Mouse (Mus musculus): ENCODE data around the gene Dsp.
A peak's percentile ranks its signal among the peaks of the same experiment; 100 is the strongest.

The Dsp gene

DNA sequence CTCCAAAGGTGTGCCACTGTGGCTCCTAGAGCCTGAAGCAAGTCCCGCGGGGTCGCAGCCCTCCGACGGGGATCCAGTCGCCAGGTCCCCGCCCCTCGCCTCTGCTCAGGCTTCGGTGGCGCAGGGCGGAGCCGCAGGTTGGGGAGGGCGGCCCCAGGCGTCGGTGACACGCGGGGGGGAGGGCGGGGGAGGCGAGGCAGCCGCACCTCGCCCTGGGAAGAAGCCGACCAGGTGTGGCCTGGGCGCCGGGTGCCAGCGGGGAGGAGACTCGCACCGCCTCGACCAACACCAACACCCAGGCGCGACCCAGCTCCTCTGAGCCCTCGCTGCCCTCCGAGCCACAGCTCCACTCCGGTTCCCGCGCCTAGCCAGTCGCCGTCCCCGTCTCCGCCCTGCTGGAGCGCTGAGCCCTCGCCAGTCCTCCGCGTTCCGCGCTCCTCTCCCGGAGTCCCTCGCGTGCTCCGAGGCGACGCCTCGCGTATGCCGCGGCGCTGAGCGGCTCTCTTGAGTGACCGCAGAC, at the start of gene Dsp:
Gene Dsp, plus strand, starts transcription at position 226 of the 520 bp plus-strand sequence.
- peak; percentile 63 for DNase-seq

DNA sequence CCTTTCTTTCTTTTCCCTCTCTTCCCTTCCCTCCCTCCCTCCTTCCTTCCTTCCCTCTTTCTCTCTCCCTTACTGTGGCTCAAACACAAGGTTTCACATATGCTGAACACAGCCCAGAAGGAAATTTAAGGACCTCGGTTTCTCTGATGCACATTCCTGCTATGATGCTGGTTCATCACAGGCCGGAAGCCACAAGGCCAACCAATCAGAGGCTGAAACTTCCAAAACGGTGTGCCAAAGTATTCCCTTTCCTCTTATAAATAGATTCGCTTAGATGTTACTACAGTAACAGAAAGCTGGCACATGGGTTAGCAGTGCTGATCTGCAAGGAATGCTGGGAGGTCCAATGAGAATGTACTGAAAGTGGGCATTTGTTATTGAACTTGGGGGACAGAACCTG, 47.7 kb upstream of the Dsp start:
- DNase-seq, result no peak

DNA sequence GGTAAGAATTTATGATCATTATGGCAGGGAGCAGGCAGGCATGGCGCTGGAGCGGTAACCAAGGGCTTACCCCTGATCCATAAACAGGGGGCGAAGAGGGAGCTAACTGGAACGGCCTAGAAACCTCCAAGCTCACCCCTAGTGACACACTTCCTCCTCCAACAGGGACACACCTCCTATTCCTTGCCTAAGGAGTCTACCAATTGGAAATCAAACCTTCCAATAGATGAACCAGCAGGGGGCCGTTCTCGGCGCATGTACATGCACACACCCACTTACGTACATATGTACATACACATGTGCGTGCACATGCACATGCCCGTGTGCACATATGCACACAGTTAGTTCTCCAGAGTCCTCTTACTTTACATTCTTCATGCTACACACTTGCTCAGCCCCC, 46.6 kb upstream of the Dsp start:
- no peak for DNase-seq

DNA sequence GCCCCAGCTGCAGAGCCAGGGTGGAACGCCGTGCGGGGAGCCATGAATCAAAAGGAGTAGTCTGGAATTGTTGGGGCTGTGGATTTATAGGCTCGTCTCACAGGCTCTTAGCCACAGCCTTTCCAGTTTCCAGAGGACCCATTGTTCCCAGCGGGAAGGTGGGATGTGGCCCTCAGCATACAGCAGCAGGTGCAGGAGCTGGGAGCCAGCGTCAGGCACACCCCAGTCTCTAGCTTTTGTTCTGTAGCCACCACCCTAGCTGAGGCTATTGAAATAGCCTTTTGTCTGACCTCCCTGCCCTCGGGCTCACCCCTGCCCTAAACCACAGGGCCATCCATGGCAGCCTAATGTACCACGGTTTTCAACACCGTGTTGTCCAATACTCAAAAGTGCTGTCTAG, 42.0 kb upstream of the Dsp start:
- no peak for DNase-seq

DNA sequence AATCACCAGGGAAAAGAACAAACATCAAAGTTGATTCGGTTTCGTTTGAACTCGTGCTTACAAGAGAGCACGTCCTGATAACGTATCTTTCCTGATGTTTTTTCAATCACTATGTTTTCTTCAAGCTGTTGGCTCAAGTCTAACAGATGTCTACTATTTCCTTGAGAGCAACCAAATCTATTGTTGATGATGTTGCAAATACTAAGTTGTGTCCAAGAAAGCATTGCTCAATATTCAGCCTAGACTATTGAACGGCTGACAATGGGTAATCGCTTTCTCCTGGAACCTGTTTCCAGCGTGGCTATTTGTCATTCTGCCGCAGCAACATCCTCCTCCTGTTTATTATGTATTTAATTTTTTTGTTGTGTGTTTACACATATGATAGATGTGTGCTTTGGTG, 28.8 kb upstream of the Dsp start:
- no peak for DNase-seq

DNA sequence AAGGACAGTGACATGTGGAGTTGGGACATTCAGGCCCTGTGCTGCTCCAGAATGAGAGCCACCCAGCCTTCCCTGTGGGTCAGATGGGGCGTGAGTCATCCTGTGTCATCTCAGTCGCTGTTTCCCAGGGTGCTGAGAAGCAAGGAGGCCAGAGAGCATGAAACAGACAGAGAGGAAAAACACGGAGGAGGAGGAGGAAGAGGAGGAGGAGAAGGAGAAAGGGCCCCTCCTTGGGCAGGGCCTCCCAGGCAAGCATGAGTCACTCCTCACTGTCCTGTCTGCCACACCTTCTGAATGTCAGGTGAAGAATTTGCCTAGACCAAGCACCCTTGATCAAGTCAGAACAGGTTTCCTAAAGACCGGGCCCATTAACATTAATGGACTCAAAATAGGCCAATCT, 27.4 kb upstream of the Dsp start:
- DNase-seq, result no peak

DNA sequence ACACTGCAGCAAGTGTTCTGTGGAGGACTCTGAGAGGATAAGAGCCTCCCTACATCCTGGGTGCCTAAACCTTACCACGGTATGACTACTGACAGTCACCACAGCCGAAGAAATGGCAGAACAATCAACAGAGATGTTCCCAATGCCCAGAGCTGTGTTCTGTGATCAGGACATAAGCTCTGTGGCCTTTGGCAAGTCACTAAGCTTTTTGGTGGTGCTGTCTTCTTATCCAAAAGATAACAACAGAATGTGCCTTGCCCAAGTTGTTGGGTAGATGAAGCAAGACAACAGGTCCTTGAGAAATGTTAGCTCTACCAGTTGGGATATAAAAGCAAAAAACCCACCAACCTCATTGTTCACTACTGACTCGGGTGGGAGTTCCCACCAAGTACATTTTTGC, 23.4 kb upstream of the Dsp start:
- DNase-seq, result no peak

DNA sequence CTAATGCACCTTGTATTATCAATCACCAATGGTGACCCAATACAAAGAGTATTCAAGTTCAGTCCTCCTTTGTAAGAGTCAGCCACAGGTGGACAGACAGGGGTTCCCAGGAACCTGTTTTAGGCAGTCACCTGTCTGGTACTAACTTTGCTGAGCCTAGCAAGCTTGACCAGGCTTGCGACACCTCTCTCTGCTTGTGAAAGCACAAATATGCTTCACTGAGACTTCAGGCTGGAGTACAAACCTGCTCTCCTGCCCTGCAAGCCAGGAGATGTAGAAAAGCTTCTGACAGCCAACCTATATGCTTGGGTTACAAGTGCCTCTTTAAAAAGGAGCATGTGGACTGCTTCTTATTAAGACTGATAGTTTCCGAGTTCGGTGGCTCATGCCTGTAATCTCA, 22.8 kb upstream of the Dsp start:
- no peak for DNase-seq

DNA sequence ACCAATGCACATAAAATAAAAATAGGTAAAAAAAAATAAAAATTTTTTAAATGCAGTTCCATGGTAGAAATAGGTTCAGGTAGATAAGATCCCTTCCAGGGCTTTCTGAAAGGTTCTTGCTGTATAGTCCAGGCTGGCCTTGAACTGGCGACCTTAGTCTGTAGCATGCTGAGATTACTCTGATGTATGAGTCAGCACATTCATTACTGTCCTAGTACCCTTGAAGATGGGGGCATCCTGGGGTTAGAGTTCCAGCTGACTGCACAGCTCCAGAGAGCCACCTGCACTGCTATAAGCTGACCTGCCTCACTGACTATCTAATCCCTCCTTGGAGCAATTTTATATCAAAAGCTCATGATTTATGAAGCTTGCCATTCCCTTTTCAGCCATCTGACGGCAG, 21.6 kb upstream of the Dsp start:
- no peak for DNase-seq

DNA sequence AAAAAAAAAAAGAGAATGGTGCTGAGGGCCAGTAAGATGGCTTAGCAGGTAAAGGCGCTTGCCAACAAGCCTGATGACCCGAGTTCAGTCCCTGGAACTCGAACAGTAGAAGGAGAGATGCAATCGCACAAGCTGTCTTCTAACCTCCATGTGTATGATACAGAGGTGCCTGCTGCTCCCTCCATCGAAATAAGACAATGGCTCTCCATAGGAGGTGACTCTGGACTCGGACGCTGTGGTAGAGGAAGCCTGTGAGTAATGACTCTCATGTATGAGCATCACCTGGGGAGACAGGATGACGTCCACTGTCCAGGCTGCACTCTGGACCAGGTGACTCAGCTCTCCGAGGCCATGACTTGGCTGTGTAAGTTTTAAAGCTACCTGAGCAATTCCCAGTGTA, 21.0 kb upstream of the Dsp start:
- no peak for DNase-seq

DNA sequence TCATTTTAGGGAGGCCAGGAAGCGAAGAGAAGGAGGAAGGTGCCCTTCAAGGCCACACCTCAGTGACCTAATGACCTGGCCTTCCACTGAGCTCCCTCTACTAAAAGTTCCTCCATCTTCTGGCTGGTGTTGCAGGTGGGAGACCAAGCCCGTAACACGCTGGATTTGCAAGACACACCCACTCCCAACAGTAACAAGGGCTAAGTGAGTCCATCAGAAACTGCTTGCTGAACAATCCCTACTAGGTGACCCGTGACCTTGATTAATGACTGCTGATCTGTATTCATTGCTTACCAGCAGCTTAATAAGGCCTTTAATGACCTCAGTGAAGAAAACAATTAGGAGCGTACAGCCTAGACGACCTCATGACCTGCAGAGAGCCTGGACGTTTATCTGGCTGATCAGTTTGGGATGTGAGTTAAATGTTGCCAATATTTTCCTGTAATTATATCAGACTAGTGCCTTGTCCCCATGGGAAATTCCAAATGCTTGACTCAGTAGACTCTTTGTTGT, 18.0 kb upstream of the Dsp start:
- no peak for DNase-seq

DNA sequence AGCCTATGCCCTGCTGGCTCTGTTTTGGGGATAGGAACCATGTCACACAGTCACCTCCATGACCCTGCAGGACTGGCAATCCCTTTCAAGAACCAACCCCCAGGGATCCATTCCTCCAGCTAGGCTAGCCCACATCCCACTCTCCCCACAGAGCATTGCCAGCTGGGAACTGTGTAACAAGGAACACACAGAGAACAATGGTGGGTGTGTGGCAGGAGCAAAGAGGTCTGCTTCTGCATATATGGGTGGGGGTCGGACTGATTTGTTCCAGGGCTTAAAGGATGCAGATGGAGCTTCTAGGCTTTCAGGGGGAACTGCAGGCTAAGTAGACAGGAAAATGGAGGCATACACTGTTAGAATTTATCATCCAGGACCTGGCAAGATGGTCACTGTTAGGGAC, 10.6 kb upstream of the Dsp start:
- no peak for DNase-seq

DNA sequence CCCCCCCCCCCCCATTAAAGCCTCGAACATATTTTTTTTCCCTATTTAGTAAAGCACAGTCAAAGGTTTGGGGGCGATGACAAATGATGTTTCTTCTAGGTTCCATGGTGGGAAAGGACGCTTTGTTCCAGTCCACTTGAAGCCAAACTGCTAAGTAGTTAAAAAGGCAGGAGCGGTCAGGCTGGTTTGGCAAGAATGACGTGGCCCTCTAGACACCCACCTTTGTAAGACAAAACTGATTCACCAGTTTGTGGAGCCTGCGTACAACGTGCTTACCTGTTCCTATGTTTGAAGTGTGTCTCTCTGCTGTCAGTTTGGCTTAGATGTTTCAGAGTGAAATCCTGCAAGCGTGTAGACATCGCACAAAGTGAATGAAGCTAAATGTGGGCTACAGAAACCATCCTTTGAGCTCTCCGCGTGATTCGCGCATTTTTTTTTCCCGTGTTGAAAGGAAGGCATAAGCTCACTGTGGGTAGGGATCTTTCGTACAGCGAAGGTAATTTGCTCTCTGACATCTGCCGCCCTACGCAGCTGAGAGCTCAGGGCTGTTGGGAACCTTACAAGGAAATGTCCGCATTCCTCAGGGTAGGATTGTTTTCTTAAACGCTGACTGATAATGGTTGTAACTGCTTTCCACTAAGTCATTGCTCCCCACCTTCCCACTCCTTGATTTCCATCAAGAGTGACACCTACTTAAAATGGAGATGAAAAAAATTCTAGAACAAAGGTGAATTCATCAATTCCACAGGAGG, 6.0 kb upstream of the Dsp start:
- DNase-seq, result no peak

DNA sequence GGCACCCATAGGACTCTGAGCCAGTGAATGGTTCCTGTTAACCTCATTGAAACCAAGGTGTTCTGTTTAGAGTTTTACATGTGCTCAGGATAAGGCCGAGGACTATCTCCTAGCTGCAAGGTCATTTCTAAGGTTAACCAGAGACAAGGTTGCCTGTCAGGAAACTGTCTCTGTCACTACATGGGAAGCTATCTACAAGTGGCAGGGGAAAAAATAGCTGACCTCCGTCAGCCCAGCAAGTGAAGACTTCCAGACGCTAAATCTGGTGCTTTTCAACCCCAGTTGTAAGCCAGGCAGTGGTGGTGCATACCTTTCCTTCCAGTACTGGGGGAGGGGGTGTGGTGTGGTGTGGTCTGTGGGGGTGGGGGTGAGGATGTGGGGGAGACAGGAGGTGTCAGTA, 2.7 kb upstream of the Dsp start:
- no peak for DNase-seq

DNA sequence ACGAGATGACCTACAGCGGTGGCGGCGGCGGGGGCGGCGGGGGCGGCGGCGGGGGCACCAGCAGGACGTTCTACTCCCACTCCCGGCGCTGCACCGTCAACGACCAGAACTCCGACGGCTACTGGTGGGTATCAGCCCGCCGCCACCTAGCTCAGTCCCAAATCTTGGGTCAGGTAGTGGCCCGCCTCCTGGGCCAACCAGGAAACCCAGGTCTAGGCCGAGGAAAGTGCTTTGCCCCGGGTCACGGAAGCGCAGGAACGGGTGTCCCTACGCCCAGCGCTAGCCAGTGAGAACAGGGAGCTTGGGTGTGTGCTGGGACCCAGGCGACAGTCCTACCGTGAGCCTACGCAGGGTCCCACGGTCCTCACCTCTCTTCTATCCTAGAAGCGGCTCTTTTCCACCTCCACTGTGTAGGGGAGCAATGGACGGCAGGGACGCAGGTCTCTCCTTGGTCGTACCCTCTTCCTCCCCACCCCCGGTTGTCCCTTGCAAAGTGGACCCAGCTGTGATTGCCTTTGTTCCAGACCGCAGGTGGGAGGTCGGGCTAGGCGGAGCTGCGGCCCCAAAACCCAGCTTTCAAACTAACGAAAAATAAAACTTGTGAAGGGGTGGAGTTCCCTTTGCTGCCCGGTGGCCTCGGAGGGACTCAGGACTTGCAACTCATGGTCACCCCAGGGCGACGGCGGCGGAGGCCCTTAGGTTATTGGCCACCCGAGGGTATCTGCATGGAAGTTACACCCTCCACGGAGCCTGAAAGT, 756 bp downstream of the Dsp start:
- peak; percentile 19 for DNase-seq

DNA sequence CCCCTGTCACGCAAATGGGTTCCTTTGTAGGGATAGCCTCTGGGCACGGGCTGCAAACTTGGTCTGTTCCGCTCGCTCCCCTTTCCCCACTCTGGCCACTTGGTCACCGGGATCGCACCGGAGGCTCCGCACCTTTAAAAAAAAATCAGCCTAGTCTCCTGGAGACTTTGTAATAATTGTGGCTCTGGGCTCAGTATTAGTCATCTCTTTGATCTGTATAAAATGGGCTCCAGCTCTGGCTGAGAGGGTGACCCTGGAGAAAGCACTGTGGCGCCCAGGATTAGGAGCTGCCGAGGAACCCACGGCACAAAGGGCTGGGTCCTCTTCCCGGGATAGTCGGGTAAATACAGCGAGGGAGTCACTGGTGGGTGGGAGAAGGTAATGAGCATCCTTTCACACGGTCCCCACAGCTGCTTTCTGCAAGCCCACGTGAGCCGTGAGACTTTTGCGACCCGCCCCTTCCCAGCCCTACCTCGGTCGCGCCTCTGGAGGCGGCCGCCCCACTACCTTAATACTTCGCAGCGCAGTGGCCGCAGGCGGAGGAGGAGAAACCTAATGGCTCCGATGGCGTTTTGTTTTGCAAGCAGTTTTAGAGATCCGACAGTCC, 1.4 kb downstream of the Dsp start:
- DNase-seq, result peak; percentile 23

DNA sequence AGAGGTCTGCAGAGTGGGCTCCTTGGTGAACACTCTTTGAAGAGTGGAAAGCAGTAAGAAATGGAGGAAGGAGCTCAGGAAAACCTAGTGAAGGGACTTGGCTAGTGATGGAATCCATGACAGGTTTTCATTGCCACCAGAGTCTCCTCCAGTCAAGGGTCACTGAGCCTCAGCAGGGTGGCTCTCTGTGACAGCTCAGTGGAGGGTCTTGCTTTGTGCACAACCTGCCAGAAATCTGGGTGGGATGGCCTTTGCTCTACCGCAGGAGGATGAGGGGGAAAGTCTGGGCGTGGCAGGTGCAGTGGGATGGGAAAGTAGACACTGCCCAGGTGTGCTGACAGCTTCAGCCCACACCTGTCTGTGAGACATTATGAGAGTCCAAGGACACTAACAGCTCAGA, 4.4 kb downstream of the Dsp start:
- DNase-seq, result no peak

DNA sequence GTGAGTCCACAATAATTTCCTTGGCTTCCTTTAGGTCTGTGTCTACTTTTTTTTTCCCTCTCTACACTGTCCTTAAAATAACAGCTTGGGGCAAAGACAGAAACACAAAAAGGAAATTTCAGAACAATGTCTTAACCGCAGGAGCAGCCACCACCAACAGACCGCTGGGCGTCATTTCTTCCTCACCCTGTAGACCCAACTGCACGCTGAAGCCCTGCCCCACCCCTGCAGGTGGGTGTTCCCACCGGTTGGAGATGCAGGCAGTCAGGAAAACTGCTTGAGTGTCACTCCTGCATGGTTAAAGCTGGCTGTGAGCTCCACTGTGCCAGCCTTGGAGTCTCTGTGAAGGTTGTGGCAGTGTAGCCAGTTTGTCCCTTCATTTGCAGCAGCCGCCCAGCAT, 6.5 kb downstream of the Dsp start:
- no peak for DNase-seq

DNA sequence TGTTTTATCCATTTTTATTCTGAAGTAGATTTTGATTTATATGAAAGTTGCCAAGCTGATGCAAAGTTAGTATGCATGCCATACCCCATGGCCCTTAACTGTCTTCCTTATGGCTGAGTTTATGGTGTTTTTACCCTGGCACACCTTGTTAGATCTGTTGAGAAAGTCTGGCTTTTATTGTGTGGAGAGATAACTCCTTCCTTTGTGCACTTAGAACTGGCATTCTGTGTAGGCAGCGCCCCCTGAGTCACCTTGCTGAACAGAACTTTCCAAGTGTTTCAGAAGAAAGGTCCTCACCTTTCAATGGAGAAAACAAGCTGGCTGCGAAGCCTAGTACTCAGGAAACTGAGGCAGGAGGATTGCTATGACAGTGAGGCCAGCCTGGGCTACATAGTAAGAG, 10.9 kb downstream of the Dsp start:
- DNase-seq, result no peak

DNA sequence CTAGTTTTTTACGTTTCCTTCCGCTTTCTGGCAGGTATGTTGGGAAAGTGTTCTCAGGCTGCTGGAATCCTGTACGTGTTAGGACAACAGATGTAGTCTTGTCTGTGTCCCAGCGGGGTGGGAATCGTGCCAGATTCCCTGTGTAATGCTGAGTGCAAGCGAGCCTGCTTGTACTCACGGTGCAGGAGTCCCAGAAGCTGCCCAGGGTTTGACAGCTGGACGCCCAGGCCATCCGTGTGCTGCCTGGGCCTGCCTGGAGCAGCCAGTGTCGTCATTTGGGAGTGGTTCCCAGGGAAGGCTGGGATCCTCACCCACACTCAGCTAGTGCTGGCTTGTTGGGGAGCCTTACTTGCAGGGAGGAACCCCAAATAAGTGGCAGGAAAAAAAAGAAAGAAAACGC, 11.6 kb downstream of the Dsp start:
- no peak for DNase-seq

DNA sequence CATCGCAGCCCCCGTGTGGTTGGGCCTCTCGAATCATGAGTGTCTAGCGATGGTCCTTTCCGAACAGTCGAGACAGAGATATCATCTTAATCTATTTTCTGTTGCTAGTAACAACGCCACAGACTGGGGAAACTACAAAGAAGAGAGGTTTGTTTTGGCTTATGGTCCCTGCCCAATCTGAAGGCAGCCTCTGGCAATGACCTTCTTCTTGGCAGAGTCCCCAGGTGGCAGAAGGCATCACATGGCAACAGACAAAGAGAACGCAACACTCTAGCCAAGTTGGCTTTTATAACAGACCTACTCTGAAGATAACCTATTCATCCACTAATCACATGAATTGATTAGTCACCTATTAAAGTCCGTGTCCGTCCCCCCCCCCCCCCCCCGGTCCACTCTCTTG, 13.8 kb downstream of the Dsp start:
- DNase-seq, result no peak

DNA sequence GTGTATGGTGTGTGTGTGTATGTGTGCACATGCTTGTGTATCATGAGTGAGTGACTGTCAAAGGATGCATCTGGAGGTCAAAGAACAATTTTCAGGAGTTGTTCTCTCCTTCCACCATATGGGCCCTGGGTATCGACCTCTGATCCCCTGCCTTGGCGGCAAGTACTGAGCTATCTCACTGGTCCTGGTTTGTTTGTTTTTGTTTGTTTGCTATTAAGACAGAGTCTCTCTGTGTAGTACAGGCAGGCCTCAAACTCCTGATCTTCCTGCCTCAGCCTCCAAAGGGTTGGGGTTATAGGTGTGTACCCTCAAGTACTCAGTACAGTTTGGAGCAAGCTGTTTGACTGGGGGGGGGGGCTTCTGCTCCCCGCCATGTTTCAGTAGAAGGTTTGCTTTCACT, 16.0 kb downstream of the Dsp start:
- DNase-seq, result no peak

DNA sequence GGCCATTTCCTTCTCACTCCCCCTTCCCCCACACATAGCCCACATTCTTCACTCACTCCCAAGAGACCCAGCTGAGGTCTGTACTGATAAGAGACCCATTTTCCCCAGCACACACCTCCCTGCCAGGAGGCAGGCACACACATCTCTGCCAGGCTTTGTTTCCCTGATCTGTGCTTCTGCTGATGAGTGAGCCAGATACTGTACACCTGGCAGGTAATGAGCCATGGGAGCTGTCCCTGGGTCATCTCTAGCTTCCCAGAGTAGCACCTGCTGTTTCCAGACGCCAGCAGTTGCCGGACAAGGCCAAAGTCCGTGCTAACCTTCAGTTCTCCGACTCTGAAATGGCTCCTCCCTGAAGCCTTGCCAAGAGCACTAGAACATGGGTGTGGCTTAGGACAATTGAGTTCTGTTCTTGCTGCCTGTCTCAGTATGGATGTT, 19.6 kb downstream of the Dsp start:
- no peak for DNase-seq

DNA sequence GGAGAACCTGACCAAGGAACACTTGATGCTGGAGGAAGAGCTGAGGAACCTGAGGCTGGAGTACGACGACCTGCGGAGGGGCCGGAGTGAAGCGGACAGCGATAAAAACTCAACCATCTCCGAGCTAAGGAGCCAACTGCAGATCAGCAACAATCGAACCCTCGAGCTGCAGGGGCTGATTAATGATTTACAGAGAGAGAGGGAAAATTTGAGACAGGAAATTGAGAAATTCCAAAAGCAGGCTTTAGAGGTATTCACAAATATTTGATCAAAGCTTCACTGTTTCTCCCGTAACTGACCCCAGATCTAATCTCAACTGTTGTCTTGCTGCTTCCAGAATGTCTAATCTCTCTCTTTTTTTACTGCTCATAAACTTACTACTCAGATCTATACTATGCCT, 42.3 kb downstream of the Dsp start:
- no peak for DNase-seq

Measured in thymus, postnatal 4 days (tissue).